Mouse (Mus musculus): ENCODE measurements around the gene Pet117. TPM values are rescaled to one million over a fixed set of nuclear protein-coding genes. Genes with fewer than 3 reads are reported as not detected.

Gene Pet117
- polyA plus RNA-seq, 2 experiments: 0.80 TPM; not detected in 1

DNA sequence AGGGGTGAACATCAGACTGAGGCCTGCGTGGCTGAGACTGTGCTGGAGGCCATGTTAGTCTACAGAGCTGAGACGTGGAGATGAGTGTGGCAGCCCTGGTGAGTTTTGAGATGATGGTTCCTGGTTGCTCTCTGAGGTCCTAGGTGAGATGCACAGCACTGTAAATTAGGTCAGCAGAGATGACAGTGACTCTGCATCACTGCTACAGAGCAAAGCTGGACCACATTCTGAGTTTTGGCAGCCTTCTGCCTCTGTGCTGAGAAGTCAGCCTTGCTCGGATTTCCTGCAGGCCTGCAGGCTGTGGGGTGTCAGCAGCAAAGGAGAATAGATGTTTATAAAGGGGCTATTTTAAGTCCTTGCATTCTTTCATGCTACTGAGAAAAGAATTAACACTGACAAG, 12.5 kb downstream of the Pet117 start:
- H3K4me3 ChIP-seq (ENCODE audit: insufficient read depth in 1 of 2, low read depth in 2 of 2, low read length in 2 of 2): no peak overlapping the region
- no peak for TF ChIP-seq EP300 (IDR thresholded peaks at IDR 0.05; ENCODE audit: low read depth)
- TF ChIP-seq CTCF (IDR thresholded peaks at IDR 0.05; ENCODE audit: low read depth): no peak
- H3K9ac ChIP-seq (replicated peaks): no peak overlapping the region
- H3K36me3 ChIP-seq (replicated peaks; ENCODE audit: control insufficient read depth, insufficient read depth, low read depth): peaks cover 38% of the 10 kb centered on the region
- no peaks in the 10 kb centered on the region for H3K9me3 ChIP-seq (ENCODE audit: control insufficient read depth, low read length)
- H3K4me1 ChIP-seq (replicated peaks; ENCODE audit: control insufficient read depth in 2 of 2, insufficient read depth in 2 of 2, low read length in 1 of 2): peaks cover 0 to 15% of the 10 kb centered on the region in 2 experiments; a peak in 2 of 4 replicates
- H3K27me3 ChIP-seq (ENCODE audit: control insufficient read depth, insufficient read depth, low read length): no peaks in the 10 kb centered on the region
- H3K27ac ChIP-seq: no peak overlapping the region
- no peak overlapping the region for H3K4me2 ChIP-seq (ENCODE audit: low read depth)
- ATAC-seq (ENCODE audit: insufficient read depth): no peak
- DNase-seq (ENCODE audit: low read depth in 3 of 3, low spot score in 3 of 3): no peak
- WGBS (ENCODE audit: insufficient replicate concordance): 78% methylated on average over 3 of the region's 3 CpGs

DNA sequence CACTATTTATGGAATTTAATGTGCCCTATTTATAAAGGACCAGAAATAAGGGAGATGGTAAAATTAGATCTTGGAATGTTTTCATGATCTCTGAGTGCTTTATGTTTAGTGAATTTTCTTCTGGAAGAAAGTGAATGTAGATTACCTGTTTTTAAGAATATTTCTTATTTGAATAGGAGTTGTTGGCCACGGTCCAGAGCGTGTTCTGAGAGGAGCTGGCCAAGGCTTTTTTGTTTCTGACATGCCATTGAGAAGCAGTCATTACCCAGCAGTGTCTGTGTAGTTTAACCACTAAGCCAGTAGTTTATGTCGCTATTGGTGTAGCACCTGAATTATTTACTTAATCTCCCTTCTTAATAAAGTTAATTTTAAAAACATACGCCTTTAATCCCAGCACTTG, 12.9 kb downstream of the Pet117 start:
- TF ChIP-seq CTCF (IDR thresholded peaks at IDR 0.05; ENCODE audit: low read depth): no peak
- no peak for TF ChIP-seq EP300 (IDR thresholded peaks at IDR 0.05; ENCODE audit: low read depth)
- 80% methylated on average over 4 of the region's 4 CpGs for WGBS (ENCODE audit: insufficient replicate concordance)
- H3K9me3 ChIP-seq (ENCODE audit: control insufficient read depth, low read length): no peaks in the 10 kb centered on the region
- no peak for DNase-seq (ENCODE audit: low read depth in 3 of 3, low spot score in 3 of 3)
- H3K27ac ChIP-seq: no peak overlapping the region
- H3K36me3 ChIP-seq (replicated peaks; ENCODE audit: control insufficient read depth, insufficient read depth, low read depth): peaks cover 38% of the 10 kb centered on the region
- H3K9ac ChIP-seq (replicated peaks): no peak overlapping the region
- no peak overlapping the region for H3K4me2 ChIP-seq (ENCODE audit: low read depth)
- no peak for ATAC-seq (ENCODE audit: insufficient read depth)
- no peak overlapping the region for H3K4me3 ChIP-seq (ENCODE audit: insufficient read depth in 1 of 2, low read depth in 2 of 2, low read length in 2 of 2)
- peaks cover 0 to 15% of the 10 kb centered on the region in 2 experiments; a peak in 2 of 4 replicates for H3K4me1 ChIP-seq (replicated peaks; ENCODE audit: control insufficient read depth in 2 of 2, insufficient read depth in 2 of 2, low read length in 1 of 2)
- H3K27me3 ChIP-seq (ENCODE audit: control insufficient read depth, insufficient read depth, low read length): no peaks in the 10 kb centered on the region

DNA sequence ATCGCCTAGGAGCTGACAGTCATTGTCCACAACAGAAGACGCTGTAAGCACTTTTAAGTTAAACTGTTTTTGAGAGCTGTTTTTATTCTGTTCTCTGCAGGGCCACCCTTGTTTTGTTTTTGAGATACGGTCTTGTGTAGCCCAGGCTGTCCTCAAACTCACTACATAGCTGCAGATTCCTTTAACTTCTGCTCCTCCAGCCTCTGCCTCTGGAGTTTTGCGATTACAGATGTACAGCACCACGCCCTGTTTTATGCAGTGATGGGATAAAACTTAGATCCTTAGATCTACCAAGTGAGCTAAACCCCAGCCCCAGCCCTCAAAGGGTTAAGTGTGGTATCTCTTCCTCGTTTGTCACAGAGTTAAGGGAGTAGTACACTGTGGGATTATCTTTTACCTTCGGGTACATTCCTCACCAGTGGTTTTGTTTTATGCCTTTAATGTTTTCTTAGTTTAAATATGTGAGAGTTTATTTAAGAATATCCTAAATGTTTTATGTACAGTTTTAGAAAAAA, 13.9 kb downstream of the Pet117 start:
- ATAC-seq (ENCODE audit: insufficient read depth) (peak; percentile 83), DNase-seq (ENCODE audit: low read depth in 3 of 3, low spot score in 3 of 3) (peak in 1 of 3 experiments; percentile 29)
- peaks cover 31% of the 10 kb centered on the region for H3K36me3 ChIP-seq (replicated peaks; ENCODE audit: control insufficient read depth, insufficient read depth, low read depth)
- no peaks in the 10 kb centered on the region for H3K27me3 ChIP-seq (ENCODE audit: control insufficient read depth, insufficient read depth, low read length)
- 48% methylated on average over 7 of the region's 7 CpGs for WGBS (ENCODE audit: insufficient replicate concordance)
- H3K9me3 ChIP-seq (ENCODE audit: control insufficient read depth, low read length): no peaks in the 10 kb centered on the region
- H3K4me2 ChIP-seq (ENCODE audit: low read depth): no peak overlapping the region
- H3K9ac ChIP-seq (replicated peaks): no peak overlapping the region
- TF ChIP-seq EP300 (IDR thresholded peaks at IDR 0.05; ENCODE audit: low read depth): 0 out of 2 replicates have a peak, but pooled peaks have one; percentile 9
- no peak for TF ChIP-seq CTCF (IDR thresholded peaks at IDR 0.05; ENCODE audit: low read depth)
- H3K4me1 ChIP-seq (replicated peaks; ENCODE audit: control insufficient read depth in 2 of 2, insufficient read depth in 2 of 2, low read length in 1 of 2): peaks cover 0 to 15% of the 10 kb centered on the region in 2 experiments; a peak in 2 of 4 replicates
- H3K4me3 ChIP-seq (ENCODE audit: insufficient read depth in 1 of 2, low read depth in 2 of 2, low read length in 2 of 2): no peak overlapping the region
- H3K27ac ChIP-seq: no peak overlapping the region

DNA sequence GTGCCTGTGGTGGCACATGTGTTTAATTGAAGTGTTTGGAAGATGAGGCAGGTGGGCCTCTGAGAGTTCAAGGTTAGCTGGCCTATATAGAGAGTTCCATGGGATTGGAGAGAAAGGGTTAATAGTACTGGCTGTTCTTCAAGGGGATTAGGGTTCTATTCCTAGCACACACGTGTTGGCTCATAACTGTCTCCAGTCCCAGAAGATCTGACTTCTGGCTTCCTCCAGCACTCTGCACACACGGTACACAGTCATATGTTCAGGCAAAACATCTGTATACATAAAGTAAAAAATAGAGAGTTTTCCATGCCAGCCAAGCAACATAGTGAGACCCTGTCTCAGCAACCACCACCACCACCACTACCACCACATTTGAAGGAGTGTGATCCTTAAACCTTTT, 17.5 kb downstream of the Pet117 start:
- TF ChIP-seq EP300 (IDR thresholded peaks at IDR 0.05; ENCODE audit: low read depth): no peak
- no peak for TF ChIP-seq CTCF (IDR thresholded peaks at IDR 0.05; ENCODE audit: low read depth)
- H3K4me3 ChIP-seq (ENCODE audit: insufficient read depth in 1 of 2, low read depth in 2 of 2, low read length in 2 of 2): no peak overlapping the region
- peaks cover 0 to 15% of the 10 kb centered on the region in 2 experiments; a peak in 2 of 4 replicates for H3K4me1 ChIP-seq (replicated peaks; ENCODE audit: control insufficient read depth in 2 of 2, insufficient read depth in 2 of 2, low read length in 1 of 2)
- H3K9me3 ChIP-seq (ENCODE audit: control insufficient read depth, low read length): no peaks in the 10 kb centered on the region
- no peak overlapping the region for H3K9ac ChIP-seq (replicated peaks)
- no peak overlapping the region for H3K27ac ChIP-seq
- WGBS (ENCODE audit: insufficient replicate concordance): 84% methylated on average over 2 of the region's 2 CpGs
- ATAC-seq (ENCODE audit: insufficient read depth): no peak
- no peak overlapping the region for H3K4me2 ChIP-seq (ENCODE audit: low read depth)
- no peak for DNase-seq (ENCODE audit: low read depth in 3 of 3, low spot score in 3 of 3)
- H3K27me3 ChIP-seq (ENCODE audit: control insufficient read depth, insufficient read depth, low read length): no peaks in the 10 kb centered on the region
- H3K36me3 ChIP-seq (replicated peaks; ENCODE audit: control insufficient read depth, insufficient read depth, low read depth): peaks cover 26% of the 10 kb centered on the region

DNA sequence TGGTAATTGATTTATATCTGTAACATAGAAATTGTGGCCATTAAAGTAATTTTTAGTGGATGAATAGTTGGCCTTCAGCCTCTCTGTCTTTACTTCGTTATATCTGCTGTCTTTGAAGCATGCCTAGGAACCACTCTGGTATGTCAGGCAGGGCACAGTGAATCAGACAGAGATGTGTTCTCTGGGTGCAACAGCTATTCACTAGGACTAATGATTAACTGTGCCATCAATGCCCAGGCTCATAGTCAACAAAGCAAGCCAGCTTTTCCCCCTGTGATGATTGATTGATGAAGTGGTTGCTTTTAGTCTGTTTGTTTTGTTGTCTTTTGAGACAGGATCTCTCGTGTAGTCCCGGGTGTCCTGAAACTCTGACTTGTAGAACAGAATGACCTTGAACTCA, 19.6 kb downstream of the Pet117 start:
- ATAC-seq (ENCODE audit: insufficient read depth) (no peak), DNase-seq (ENCODE audit: low read depth in 3 of 3, low spot score in 3 of 3) (no peak)
- Histone ChIP-seq H3K4me3 (ENCODE audit: insufficient read depth in 1 of 2, low read depth in 2 of 2, low read length in 2 of 2) (no peak overlapping the region), H3K9me3 (ENCODE audit: control insufficient read depth, low read length) (no peaks in the 10 kb centered on the region), H3K9ac (replicated peaks) (no peak overlapping the region), H3K27me3 (ENCODE audit: control insufficient read depth, insufficient read depth, low read length) (no peaks in the 10 kb centered on the region), H3K4me2 (ENCODE audit: low read depth) (no peak overlapping the region), H3K27ac (no peak overlapping the region), H3K36me3 (replicated peaks; ENCODE audit: control insufficient read depth, insufficient read depth, low read depth) (peaks cover 23% of the 10 kb centered on the region), H3K4me1 (replicated peaks; ENCODE audit: control insufficient read depth in 2 of 2, insufficient read depth in 2 of 2, low read length in 1 of 2) (peaks cover 0 to 4% of the 10 kb centered on the region in 2 experiments; a peak in 2 of 4 replicates)
- TF ChIP-seq CTCF (IDR thresholded peaks at IDR 0.05; ENCODE audit: low read depth) (no peak), EP300 (IDR thresholded peaks at IDR 0.05; ENCODE audit: low read depth) (no peak)
- 70% methylated on average over 3 of the region's 3 CpGs for WGBS (ENCODE audit: insufficient replicate concordance)

All from liver, embryonic 14.5 days (tissue).